In the genomic region with DNA sequence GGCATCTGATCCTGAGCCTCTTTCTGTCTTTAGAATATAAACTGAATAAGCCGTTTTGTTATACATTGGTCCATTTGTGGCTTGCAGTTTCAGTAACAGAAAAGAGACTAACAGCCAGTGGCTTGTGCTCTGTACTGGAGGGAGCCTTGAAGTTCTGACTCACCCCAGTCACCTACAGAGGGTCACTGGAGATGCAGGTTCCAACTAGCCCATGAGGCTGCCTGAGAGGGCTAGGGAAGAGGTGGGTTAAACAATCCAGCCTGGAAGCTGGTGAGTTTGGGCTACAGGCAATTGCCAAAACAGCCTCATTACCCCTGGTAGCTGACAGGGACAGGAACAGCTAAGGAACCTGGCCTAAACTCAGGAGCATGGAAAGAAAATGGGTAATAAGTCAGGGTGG, we compare ENCODE assay signal across 23 mouse cellular contexts.
"Had no signal": no experiment of that assay in that cellular context is flagged by ENCODE, and none has a peak within 500 bp of the region (broad histone marks: within the 10 kb centered on the region; RNA-seq: fewer than 3 reads in every experiment).

No protein-coding gene starts in this region.

- H3K27ac ChIP-seq: gastrocnemius, adult 2 months; hindbrain, embryonic 10.5 days; hindbrain, embryonic 13.5 days; hindbrain, embryonic 15.5 days; hindbrain, postnatal 0 days; kidney, embryonic 15.5 days; layer of hippocampus, adult 2 months; left cerebral cortex, adult 2 months; limb, embryonic 13.5 days; limb, embryonic 15.5 days; liver, embryonic 12.5 days had no signal

- H3K27me3 ChIP-seq: hindbrain, embryonic 13.5 days; hindbrain, embryonic 15.5 days; kidney, embryonic 15.5 days; limb, embryonic 13.5 days; limb, embryonic 15.5 days; liver, embryonic 12.5 days had no signal

- H3K4me3 ChIP-seq: gastrocnemius, adult 2 months; heart, embryonic 12.5 days; hindbrain, embryonic 10.5 days; hindbrain, embryonic 13.5 days; hindbrain, embryonic 15.5 days; kidney, embryonic 15.5 days; layer of hippocampus, adult 2 months; left cerebral cortex, adult 2 months; limb, embryonic 13.5 days; limb, embryonic 15.5 days; liver, embryonic 12.5 days had no signal

- H3K4me1 ChIP-seq: hindbrain, embryonic 13.5 days had no signal

- ATAC-seq: hindbrain, postnatal 0 days; liver, embryonic 12.5 days had no signal

- DNase-seq: gastrocnemius, adult 2 months; gastrocnemius, postnatal 10 days; gastrocnemius, postnatal 25 days; heart, adult 18-20 months; heart, postnatal 10 days; heart, postnatal 4 days; kidney, adult 11 months; kidney, adult 2 months; kidney, adult 9 months; kidney, postnatal 10 days; kidney, postnatal 25 days; kidney, postnatal 4 days had no signal

- H3K36me3 ChIP-seq: heart, embryonic 12.5 days; hindbrain, embryonic 10.5 days; hindbrain, embryonic 13.5 days; hindbrain, embryonic 15.5 days; kidney, embryonic 15.5 days; limb, embryonic 13.5 days; limb, embryonic 15.5 days; liver, embryonic 12.5 days had no signal

- H3K9ac ChIP-seq: heart, embryonic 12.5 days; hindbrain, embryonic 13.5 days; hindbrain, embryonic 15.5 days; kidney, embryonic 15.5 days; limb, embryonic 13.5 days; limb, embryonic 15.5 days; liver, embryonic 12.5 days had no signal

- H3K9me3 ChIP-seq: hindbrain, embryonic 10.5 days; hindbrain, embryonic 13.5 days; hindbrain, embryonic 15.5 days; kidney, embryonic 15.5 days; limb, embryonic 13.5 days; limb, embryonic 15.5 days; liver, embryonic 12.5 days had no signal

- H3K4me2 ChIP-seq: heart, embryonic 12.5 days; hindbrain, embryonic 13.5 days; hindbrain, embryonic 15.5 days; kidney, embryonic 15.5 days; limb, embryonic 13.5 days; limb, embryonic 15.5 days; liver, embryonic 12.5 days had no signal
